Mouse (Mus musculus) c-Kit-negative CD71-positive TER-119-positive erythroid progenitor cells, embryonic 14.5 days (primary cell): ENCODE measurements at regions not wholly inside any gene's neighbourhood (a gene's known extent, or its start where the extent isn't known, plus 50 kb on each side); places are given as distances from the start of the nearest gene placed in this dataset.

ENCODE experiments used
- DNase-seq: peaks from one replicate; pipeline ENCODE4 v3.0.0-alpha.2; 2013; ENCODE audit warnings: low read depth, low spot score

GRCm38 (mm10) chr12:35429473-35429872, 105.4 kb downstream of the Ahr start:
- DNase-seq, result no peak

- no peak for DNase-seq
Observed at GRCm38 (mm10) chr12:35419206-35419605, 115.6 kb downstream of the Ahr start.

- no peak for DNase-seq
Observed at GRCm38 (mm10) chr12:35417943-35418342, 116.9 kb downstream of the Ahr start.

GRCm38 (mm10) chr12:35416583-35416982, 118.3 kb downstream of the Ahr start:
- DNase-seq, result no peak

GRCm38 (mm10) chr12:35412715-35413114, 122.1 kb downstream of the Ahr start:
- no peak for DNase-seq

- DNase-seq, result no peak
Observed at GRCm38 (mm10) chr12:35408461-35408860, 126.4 kb downstream of the Ahr start.

- DNase-seq, result no peak
Observed at GRCm38 (mm10) chr12:35408044-35408443, 126.8 kb downstream of the Ahr start.

GRCm38 (mm10) chr12:35401853-35402252, 133.0 kb downstream of the Ahr start:
- DNase-seq, result no peak

GRCm38 (mm10) chr12:35401219-35401618, 133.6 kb downstream of the Ahr start:
- no peak for DNase-seq

GRCm38 (mm10) chr12:35395211-35395610, 139.6 kb downstream of the Ahr start:
- no peak for DNase-seq

GRCm38 (mm10) chr12:35392111-35392510, 142.7 kb downstream of the Ahr start:
- DNase-seq, result no peak

GRCm38 (mm10) chr12:35390266-35390665, 144.6 kb downstream of the Ahr start:
- no peak for DNase-seq

GRCm38 (mm10) chr12:35389839-35390238, 145.0 kb downstream of the Ahr start:
- DNase-seq, result no peak

- DNase-seq, result no peak
Observed at GRCm38 (mm10) chr12:35384211-35384610, 150.6 kb downstream of the Ahr start.

GRCm38 (mm10) chr12:35377266-35377665, 157.6 kb downstream of the Ahr start:
- no peak for DNase-seq

GRCm38 (mm10) chr12:35376365-35376764, 158.5 kb downstream of the Ahr start:
- no peak for DNase-seq

- no peak for DNase-seq
Observed at GRCm38 (mm10) chr12:35357901-35358300, 176.9 kb downstream of the Ahr start.

GRCm38 (mm10) chr12:35338191-35338954, 196.5 kb downstream of the Ahr start:
- DNase-seq, result no peak

- DNase-seq, result no peak
Observed at GRCm38 (mm10) chr12:35336314-35336713, 198.5 kb downstream of the Ahr start.

- no peak for DNase-seq
Observed at GRCm38 (mm10) chr12:35334344-35335075, 200.3 kb downstream of the Ahr start.

GRCm38 (mm10) chr12:35331303-35331702, 203.5 kb downstream of the Ahr start:
- DNase-seq, result peak; percentile 26

GRCm38 (mm10) chr12:35329699-35330098, 205.1 kb downstream of the Ahr start:
- DNase-seq, result no peak

- DNase-seq, result no peak
Observed at GRCm38 (mm10) chr12:35319571-35319970, 215.3 kb downstream of the Ahr start.
